Mouse (Mus musculus) ES-Bruce4 (cell line): ENCODE measurements at regions not wholly inside any gene's neighbourhood (a gene's known extent, or its start where the extent isn't known, plus 50 kb on each side); places are given as distances from the start of the nearest gene placed in this dataset.

Experiments
- CTCF ChIP-seq: IDR thresholded peaks from one replicate; pipeline ENCODE4 v1.8.1; 2011; ENCODE audit warnings: low read depth, low read length
- EP300 ChIP-seq: IDR thresholded peaks from 2 replicates; pipeline ENCODE4 v1.6.1; 2011; ENCODE audit warnings: low read depth, low read length; ENCODE audit not compliant: insufficient read depth
- POLR2A ChIP-seq: IDR thresholded peaks from one replicate; pipeline ENCODE4 v1.8.1; 2011; ENCODE audit warnings: low read length; ENCODE audit not compliant: insufficient read depth

GRCm38 (mm10) chr6:101429634-101430033 lies 51.9 kb upstream of the Pdzrn3 start:
- TF ChIP-seq POLR2A (no peak), CTCF (no peak), EP300 (no peak)
